Mouse (Mus musculus) olfactory bulb, adult 2 months (tissue): ENCODE results near the gene Rnh1.

ENCODE experiments used
- CTCF ChIP-seq: fragments of 200-500 bp; IDR thresholded peaks from 2 replicates; pipeline ENCODE4 v1.5.1; 2012; ENCODE audit warnings: low read depth, mild to moderate bottlenecking, low read length, moderate library complexity; ENCODE audit not compliant: insufficient read depth
- POLR2A ChIP-seq: fragments of 200-500 bp; IDR thresholded peaks from 2 replicates; pipeline ENCODE4 v1.6.1; 2012; ENCODE audit warnings: mild to moderate bottlenecking, low read depth, low read length, moderate library complexity; ENCODE audit not compliant: insufficient read depth

- TF ChIP-seq CTCF (no peak), POLR2A (no peak)
These were observed 3.4 kb downstream of the Rnh1 start for GRCm38 (mm10) chr7:141169300-141169699.
